Mouse (Mus musculus) right cerebral cortex, adult 18-20 months (tissue): ENCODE measurements around the gene Rabac1.

Experiments used
- DNase-seq: peaks from one replicate; pipeline ENCODE4 v3.0.0; 2022; ENCODE audit warnings: mixed read lengths

Gene Rabac1

DNA sequence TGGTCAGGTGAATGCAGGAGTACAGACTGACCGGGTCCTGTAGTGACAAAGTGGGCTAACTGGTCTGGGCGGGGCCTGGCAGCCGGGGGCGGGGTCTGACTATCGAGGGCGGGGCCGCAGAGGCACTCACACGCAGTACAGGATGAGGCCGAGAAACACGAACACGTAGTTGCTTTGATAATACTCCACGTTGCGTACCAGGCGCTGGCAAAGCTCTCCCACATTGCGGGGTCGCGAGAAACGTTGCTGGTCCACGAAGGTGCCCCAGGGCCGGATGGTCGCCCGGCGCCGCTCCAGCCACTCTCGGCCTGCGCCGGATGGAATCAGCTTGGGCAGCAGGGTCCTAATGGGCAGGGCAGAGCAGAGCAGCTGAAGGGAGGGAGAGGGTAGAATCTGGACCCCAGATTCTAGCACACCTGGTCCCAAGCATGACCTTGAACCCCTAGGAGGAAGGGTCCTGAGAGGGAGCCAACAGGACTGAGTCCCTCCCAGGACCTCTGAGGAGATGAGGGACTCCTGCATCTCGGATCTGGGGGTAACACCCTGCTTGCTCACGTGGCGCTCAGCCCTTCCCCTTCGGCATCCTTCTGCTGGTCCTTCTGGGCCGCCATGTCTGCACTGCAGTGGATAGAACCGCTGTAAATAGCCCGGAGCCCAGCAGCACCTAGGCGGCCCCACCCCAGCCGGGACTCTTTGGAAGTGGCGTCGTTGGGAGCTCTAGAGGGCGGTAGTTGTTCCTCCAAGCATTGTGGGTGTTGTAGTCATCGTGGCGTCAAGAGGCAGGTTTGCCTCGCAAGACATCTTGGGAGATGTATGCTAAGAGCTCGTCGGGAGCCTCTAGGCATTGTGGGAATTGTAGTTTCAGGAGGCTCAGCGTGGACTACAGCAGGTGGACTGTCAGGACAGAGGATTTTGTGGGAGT lies at the start of gene Rabac1:
Gene Rabac1, minus strand, starts transcription at position 783 of the 922 bp plus-strand sequence.
- peak; percentile 97 for DNase-seq

DNA sequence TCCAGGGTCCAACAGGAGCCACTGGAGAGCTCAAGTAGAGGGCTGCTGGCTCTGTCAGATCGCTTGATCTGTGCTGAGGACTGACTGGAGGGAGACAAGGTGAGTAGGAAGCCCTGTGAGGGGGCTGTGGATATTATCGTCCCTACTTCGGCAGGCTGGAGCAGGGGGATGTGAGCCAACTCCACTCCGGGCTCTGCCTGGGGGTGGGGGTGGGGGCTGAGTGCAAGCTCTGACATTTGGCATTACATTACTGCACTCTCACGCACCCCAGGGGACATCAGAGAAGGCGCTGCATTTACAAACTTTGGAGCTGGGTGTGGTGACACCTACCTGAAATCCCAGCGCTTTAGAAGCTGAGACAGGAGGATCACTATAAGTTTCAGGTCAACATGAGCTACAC lies 39.0 kb upstream of the Rabac1 start:
- no peak for DNase-seq

DNA sequence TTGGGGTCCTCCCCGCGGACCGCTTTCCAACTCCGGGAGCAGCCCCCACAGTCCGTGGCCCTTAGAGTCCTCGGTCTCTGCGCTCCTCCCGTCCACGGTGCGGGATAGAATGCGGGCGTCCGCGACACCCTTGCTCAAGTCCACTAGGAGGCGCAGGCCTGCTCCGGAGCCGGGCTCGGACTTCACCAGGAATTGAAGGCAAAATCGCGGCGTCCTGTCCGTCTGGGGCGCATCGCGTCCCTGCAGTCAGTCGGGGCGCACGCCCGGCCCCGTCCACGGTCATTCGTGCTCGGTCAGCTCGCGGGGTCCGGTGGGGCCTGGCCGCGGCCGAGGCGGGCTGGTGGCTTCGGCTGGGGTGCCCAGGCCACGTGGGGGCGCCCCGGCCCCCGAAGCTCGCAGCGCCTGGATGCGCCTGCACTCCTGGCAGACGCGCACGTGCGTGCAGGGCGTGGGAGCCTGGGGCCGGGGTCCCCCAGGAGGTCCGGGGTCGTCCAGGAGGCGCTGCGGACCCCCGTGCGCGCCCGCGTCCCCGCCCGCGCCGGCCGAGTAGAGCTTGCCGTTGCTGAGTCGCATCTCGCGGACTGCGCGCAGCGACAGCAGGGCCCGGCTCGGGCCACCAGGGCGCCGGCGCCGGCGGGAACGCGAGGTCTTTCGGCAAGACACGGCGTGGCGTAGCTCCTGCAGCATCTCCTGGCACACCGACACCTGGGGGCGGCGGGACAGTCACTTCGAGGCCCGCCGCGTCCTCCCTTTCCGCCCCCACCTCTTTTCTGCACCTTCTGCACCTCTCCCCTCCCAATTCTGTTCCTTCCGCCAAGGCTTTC lies 37.7 kb upstream of the Rabac1 start:
- peak; percentile 76 for DNase-seq

DNA sequence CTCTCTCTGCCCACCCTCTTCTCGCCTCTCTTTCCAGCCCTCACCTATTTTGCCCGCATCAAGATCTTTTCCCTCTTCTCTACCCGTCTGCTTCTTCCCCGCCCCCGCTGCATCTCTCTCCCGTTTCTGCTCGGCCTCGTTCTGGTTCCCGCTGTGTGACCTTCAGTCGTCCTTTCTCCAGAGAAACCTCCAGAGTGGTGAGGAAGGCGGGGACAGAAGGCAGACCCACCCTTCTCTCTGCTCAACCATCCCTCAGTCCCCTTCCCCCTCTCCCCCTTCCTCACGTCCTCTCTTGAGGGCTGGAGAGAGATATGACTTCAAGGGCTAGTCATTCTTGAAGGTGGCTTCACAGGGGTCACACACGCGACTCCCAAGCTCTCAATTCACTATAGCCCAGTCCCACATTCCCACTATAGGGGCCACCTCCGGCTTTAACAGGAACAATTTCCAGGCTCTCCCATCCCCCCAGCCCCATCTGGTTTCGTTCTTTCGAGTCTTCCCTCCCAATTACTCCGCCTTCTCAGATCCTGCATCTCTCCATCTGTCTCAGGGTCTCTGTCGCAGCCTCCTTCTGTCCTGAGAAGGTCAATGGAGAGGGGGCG lies 36.6 kb upstream of the Rabac1 start:
- DNase-seq, result peak; percentile 87

DNA sequence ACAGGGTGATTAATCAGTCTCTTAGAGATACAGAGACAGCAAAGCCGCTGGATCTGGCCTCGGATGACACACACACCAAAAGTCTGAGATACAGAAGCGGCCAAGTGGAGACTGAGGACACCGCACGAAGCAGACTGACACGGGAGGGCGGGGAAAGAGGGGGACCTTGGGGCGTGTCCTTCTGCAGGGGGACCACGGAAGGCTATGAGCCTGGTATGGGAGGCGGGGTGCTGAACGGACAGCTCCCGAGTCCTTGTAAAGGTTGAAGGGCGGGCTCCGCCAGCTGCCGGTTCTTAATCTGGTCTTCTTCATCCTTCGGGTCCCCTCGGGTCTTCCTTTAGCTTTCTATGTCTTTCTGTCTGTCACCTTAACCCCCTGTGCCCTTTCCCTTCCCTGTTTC lies 36.1 kb upstream of the Rabac1 start:
- DNase-seq, result peak; percentile 56

DNA sequence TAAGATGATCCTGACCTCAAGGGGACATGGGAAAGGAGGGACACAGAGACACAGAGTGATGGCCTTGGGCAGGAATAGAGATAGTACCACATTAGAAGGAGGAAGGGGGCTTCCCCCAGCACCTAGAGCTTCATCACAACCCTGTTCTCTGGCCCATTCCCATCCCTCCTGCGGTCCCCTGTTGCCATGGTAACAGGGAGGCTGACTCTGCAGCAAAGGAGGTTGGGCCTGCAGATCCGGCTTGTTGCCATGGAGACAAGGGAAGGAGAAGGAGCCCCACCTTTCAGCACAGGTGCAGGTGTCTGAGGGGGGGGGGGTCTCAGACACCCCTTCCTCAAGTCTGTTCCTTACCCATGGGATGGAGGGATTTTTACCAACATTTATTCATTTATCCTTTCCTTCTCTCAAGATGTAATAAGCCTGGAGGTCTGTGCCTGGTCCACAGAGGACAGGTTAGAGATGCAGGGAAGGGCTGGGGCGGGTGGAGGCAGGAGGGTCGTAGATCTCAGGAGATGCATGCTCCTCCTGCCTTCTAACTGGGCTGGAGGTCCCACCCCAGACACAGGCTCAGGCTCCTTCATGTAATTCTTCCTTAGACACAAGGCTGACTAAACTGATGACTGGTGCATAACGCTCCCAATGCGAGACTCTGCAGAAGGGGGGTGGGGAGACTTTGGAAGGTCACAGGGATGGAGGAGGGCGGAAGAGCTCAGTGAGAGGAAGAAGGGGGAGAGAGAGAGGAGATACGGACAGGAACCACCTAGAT lies 35.2 kb upstream of the Rabac1 start:
- peak; percentile 90 for DNase-seq

DNA sequence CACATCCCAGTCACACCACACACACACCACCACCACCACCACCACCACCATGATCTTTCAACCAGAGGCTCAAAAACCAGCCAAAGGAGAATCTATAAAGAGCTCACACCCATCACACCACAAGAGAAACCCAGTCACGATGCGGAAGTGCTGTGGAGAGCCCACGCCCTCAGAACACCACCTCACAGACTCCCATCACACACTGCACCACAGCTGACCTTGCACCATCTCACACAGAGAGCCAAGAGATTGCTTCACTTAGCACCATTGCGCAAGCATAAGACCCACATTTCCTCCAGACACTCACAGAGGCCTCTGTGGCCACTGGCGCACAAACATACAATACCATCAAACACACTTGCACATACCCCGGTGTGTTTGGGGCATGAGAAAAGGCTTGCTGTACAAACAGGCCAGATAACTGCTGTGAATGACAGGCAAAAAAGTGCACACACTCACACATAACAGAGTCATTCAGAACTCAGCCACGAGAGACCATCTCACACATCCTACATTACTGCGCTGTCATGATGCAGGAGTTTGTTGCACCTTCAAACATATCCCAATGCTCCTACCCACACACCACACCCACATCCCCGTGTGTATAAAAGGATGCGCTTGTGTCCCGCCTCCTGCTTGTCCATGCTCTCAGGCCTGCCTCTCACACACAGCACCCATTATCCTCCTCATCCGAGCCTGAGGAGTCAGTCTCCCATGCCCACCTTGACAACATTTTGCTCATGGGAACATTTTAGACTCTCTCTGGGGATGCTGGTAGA lies 34.2 kb upstream of the Rabac1 start:
- peak; percentile 87 for DNase-seq

DNA sequence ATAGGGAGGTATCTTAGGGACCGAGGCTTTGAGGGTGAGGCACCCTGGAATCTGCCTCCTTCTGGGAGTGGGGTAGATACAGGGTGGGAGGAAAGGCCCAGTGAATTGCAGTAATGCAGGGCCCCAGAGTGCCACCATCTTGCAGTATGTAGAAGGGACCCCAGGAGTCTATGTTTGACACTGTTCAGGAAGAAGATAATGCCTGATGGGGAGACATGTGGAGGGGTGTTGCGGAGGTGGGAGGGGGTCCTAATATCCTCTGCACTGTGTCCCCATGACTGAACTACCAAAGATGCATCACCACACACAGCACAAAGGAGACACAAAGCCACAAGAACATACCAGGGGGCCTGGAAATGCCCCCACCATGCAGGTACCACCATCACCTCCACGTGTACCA lies 33.6 kb upstream of the Rabac1 start:
- no peak for DNase-seq

DNA sequence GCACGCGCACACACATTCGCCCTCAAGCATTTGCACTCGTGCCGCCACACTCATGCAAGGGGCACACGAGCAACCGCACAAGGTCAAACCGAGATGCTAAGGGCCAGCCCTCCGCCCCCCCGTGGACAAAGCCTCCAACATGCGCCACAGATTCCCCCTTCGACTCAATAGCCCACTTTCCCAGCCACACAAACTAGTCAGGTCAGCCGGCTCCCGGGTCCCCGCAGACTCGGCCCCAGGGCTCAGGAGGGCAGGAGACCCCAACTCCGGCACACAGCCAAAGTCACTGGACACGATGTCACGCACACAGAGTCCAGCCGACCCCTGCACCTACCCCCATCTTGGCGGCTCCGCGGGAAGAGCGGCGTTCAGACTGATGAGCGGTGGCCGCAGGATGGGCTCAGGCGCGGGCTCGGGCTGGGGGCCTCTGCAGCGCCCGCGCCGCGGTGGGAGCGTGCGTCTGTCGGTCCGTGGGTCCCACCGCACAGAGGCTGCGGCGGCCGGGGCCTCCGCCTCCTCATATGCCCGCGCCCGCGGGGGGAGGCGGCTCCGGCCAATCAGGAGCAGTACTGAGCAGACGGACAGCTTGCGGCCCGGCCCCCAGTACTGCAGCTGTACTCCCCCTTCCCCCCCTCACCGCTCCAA lies 33.0 kb upstream of the Rabac1 start, which contains the start of gene Atp1a3:
Gene Atp1a3, minus strand, starts transcription at position 538 of the 645 bp plus-strand sequence.
- peak; percentile 92 for DNase-seq

DNA sequence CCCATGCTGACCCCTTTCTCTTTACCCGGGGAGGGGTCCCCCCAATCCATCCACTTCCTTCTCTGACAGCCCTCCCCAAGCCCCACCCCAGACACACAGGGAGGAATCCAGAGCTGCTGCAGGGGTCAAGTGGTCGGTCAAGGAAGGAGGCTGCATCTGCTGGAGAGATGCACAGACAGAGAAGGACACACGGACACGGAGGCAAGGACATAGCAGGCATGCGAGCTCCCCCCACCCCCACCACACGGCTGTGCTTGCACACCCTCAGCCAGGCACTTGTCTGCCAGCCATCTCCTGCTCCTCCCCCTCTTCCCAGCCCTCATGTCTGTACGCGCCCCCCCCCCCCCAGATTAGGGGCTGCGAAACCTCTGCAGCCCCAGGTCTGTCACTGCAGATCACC lies 32.3 kb upstream of the Rabac1 start:
- no peak for DNase-seq

DNA sequence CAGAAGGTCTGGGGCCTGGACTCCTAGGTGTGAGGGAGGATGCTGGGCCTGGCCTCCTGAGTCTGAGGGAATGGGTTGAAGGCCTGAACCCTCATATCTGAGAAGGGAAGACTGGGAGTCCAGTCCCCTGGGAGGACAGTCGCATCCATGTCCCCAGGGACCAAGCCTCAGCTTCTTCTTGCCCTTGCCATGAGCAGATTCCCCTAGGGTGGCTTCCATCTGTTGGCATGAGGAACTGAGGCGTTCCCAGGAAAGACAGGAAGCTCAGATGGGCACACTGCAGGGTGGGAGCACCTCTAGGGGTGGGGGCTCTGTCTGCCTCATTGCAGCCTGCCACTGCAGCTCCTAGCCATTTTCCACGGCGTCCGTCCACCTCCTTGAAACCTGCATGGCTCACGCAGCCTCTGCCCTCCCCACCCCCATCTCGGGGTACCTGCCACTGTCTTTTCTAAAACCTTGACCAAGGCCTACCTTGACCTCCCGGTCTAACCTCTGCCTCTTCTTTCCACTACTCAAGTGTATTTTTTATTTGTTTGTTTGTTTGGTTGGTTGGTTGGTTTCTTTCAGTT lies 31.4 kb upstream of the Rabac1 start:
- no peak for DNase-seq

DNA sequence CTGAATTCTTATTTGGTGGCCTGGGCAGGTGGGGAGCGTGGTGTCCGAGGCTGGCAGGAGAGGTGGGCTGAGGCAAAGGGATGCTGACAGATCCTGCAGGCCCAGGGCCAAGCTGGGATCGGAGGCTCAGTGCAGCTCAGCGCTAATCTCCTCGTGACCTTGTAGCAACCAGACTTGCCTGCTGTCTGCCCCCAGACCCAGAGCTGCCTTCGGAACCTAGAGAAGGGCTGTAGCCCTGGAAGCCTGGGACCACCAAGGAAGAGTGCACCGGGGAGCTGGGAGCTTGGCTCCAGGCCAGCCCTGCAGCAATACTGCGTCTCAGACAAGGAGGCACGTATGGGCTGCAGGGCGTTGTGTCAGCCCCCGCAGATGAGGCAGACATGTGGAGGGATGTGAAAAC lies 30.7 kb upstream of the Rabac1 start:
- DNase-seq, result no peak

DNA sequence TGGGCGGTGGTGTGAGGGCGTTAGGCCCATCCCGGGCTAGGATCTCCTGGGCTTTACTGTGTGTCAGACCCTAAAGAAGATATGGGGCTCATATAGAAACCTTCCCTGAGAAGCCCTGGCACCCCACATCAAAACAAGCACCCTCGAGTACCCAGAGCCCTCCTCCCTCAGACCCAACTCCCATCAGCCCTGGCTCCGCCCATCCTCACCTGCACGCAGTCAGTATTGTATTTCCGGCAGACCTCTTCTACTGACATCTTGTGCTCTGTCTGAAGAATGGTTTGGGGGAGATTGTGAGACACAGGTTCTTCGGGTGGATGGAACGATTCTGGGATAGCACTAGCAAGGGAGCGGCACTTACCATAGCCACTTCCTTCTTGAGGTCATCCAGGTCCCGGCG lies 28.2 kb upstream of the Rabac1 start:
- no peak for DNase-seq

DNA sequence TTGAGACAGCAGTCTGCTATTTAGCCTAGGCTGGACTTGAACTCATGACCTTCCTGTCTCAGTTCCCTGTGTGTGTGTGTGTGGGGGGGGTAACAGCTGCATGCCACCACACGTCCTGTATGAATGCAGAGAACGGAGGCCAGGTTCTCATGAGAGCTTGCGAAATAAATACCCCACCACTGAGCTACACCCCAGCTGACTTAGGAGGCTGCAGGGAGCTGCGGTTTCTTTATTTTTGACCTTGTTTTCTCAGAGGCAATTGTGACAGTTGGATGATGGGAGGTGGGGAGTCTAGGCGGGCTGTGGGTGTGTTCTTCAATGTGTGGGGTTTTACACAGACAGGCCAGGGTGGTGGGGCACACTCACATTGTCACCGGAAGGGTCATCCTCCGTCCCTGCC lies 27.7 kb upstream of the Rabac1 start:
- DNase-seq, result no peak

DNA sequence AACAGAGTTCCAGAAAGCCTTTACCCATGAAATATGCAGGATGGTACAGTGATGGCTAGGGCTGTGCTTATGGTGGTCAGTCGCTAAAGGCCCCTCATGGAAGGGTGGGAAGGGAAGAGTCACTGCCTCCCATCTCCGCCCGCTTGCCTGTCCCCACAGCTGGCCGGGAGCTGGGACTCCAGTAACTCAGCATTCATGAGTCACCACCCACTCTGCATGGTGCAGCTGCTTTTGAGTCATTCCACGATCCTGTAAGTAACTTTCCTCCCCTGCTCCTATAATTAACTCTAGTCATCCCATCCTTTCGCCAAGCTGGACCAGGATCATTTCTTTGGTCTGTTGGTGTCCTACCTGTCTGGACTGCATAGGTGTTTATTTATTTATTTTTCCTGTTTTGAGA lies 20.5 kb upstream of the Rabac1 start:
- peak; percentile 84 for DNase-seq

DNA sequence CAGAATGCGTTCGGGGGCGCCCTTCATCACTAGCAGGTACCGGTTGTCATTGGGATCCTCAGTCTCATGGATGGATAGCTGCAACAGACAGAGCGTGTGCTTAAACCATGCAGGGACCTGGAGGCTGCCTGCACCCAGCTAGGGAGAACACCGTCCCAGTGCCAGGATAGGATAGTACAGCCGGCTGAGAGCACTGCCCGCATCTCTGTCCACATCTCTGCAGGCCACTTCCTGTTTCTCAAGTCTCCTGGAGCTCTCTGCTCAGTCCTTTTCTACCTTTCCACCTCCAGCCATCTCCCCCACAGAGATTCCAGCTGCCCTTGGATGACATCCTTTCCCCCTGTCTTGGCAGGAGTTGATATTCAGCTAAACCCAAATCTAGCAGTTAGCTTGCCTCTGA lies 17.9 kb upstream of the Rabac1 start:
- no peak for DNase-seq

DNA sequence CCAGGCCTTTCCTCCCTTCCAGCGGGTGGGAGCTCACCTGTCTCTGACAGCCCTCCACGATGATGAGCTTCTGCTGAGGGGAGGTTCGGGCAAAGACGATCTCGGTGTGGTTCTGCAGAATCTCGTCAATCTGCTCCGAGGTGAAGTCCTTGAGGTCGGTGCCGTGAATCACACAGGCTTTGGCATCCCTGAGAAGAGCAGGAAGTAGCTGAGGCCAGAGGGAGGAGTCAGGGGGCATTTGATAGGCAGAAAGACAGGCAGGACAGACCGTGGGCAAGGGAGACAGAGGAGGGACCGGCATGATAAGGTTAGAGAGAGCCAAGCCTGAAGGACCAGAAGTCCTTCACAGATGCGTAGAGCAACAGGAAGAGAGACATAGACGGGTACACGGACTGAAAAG lies 15.4 kb upstream of the Rabac1 start:
- no peak for DNase-seq

DNA sequence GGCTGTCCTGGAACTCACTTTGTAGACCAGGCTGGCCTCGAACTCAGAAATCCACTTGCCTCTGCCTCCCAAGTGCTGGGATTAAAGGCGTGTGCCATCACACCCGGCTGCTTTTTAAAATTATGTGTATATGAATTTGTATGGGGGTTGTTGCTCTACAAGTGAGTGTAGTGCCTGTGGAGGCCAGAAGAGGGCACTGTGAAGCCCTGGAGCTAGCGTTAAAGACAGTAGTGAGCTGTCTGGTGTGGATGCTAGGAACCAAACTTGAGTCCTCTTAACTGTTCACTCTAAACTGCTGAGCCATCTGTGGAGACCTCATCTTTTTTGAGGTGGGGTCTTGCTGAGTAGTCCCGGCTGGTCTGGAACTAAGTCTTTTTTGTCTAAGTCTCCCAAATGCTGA lies 13.2 kb upstream of the Rabac1 start:
- DNase-seq, result no peak

DNA sequence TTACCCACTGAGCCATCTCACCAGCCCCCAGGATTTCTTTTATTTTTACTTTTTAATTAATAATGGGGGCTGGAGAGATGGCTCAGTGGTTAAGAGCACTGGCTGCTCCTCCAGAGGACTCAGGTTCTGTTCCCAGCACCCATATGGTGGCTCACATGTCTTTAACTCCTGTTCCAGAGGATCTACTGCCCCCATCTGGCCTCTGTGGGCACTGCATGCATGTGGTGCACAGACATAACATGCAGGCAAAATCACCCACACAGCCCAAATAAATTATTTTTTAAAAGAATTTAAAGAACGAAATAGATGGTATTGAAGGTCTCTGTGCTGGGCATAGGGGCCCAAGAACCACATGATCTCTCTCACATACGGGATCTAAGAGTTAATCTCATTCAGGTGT lies 11.8 kb upstream of the Rabac1 start:
- no peak for DNase-seq

DNA sequence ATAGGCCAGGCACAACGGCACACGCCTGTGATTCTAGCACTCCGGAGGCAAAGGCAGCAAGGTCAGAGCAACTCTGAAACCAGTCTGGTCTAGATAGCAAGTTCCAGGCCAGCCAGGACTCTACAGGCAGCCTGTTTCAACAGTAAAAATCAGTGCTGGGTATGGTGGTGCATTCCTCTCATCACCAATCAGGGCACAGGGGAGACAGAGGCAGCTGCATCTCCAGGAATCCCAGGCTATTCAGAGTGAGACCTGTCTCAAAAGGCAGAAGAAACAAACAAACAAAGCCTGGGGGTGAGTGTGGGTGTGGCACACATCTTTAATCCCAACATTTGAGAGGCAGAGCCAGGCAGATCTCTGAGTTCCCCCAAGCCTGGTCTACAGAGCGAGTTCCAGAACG lies 10.8 kb upstream of the Rabac1 start:
- DNase-seq, result no peak

DNA sequence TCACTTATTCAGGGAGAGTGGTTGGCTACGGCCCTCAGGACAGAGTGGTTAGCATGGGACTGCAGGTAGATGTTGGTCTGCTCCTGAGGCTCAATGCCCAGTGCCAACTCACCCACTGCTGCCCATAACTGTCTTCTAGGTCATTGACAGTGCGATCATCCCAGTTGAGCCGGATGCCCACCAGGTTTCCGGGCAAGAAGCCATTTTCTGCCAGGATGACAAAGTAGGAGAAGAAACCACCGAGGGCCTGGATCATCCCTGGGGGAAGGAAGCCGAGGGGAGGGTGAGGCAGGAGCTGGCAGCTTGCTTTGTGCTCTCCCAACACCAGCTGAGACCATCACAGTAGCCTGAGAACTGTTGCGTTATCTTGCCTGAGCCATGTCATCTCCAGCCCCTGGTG lies 7.9 kb upstream of the Rabac1 start:
- no peak for DNase-seq
